Mouse (Mus musculus) large intestine, adult 2 months (tissue): ENCODE data around the gene Cttnbp2. TPM values are rescaled to one million over a fixed set of nuclear protein-coding genes. Genes with fewer than 3 reads are reported as not detected.

Source experiments
- DNase-seq: peaks from one replicate; pipeline ENCODE4 v3.0.0-alpha.2; 2012; ENCODE audit warnings: low read depth, low spot score
- WGBS: fragments of 180-500 bp; shearing (Covaris S2); methylation state at CpG from one replicate; pipeline ENCODE4 v1.1.7; 2018; 5-methylcytosine and 5-hydroxymethylcytosine counted together
- polyA plus RNA-seq: library from polyadenylated mRNA; depleted of rRNA; stranded (reverse); fragments of >200 nt; gene quantifications from 2 replicates; pipeline ENCODE4 v1.2.3, GENCODE M21; 2012

Cttnbp2 gene
- polyA plus RNA-seq, 1 experiment, result 0.47 TPM

DNA sequence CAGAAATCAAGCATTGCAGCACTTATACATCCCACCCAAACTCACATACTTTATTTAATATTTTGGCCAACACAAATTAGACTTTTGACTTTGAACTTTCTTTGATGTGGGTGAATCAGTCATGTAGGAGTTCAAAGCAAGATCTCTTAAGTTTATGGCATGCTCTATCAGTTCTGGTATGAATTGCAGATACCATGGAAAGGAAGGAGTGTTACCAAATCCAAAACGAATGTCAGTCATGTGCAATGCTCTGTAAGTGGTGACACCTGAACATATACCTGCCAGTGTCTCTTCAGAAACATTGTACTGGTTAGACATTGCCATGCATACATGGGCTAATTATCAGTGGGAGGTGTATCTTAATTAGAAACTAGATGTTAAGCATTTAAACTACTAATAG lies 154.5 kb downstream of the Cttnbp2 start:
- WGBS, result 27% methylated on average over 1 of the region's 1 CpGs
- DNase-seq, result no peak

DNA sequence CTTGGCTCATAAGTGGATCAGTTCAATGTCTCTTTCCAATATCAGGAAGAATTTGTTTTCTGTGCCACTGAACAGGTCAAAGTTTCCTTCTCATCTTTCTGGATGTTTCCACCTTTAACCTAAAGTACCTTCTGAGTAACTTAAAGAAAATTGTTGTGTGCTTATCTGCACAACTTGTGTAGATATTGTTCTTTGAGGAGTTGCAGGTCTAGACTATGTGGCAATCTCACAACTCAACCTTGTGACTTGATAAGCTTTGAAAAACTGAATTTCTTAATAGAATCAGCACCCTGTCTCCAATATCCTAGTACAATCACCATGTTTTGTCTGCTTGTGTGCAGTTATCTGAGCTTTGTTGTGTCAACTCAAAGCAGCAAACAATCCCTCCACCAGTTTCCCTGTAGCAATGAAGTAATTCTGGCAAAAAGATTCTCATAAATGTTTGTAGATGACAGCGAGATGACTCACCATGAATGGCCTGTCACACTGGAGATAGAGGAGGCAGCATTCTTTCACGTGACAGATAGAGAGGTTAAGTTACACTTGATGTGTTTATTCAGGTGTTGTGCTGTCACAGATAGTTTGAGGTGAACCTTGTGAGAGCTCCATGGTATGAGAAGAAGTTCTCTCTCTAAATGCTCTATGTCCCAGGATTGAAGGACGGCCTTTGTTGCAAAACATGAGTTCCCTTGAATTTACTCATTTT lies 165.3 kb downstream of the Cttnbp2 start:
- DNase-seq, result no peak
- WGBS, result 50% methylated on average over 3 of the region's 3 CpGs

DNA sequence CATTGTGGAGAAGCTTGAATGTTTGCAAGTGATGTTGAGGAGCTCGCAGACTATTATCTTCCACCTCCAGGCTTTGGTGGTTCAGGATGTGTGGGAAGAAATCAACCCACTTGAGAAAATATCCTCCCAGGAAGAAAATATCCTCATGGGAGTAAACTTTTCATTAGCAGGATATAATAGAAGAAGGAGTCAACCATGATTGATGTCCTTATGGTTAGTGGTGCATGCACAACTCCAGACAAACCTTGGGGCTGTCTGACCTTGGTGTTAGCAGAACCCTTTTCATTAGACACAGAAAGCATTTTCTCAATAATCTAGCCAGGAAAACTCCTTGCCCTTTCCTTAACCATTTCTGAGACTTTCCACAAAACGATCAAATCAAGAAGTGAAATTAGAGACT lies 170.4 kb downstream of the Cttnbp2 start:
- DNase-seq, result no peak
- 92% methylated on average over 2 of the region's 2 CpGs for WGBS

DNA sequence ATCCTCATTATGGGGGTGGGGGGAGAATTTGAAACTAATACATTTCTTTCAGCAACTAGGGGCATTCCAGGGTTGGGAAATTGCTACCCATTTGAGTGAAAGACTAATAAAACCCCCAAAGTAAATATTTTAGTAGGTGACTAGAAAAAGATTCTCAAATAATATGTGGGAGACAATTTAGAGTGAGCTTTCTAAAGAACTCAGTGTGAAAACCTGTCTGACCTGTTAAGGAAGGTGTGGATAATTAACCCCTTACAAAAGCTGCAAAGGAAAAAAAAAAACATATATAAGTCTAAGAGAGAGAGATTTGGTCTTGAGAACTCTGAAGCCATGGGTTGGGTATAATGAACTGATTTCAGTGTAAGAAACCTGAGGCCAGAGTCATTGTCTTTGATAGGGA lies 176.3 kb downstream of the Cttnbp2 start:
- no peak for DNase-seq

- DNase-seq, result no peak
- WGBS, result 84% methylated on average over 3 of the region's 3 CpGs
Measured at GRCm38 (mm10) chr6:18335393-18335792, 179.2 kb downstream of the Cttnbp2 start.

- 87% methylated on average over 1 of the region's 1 CpGs for WGBS
Measured at GRCm38 (mm10) chr6:18322950-18323349, 191.7 kb downstream of the Cttnbp2 start.

More at GRCm38 (mm10) chr6:18322950-18323349, 191.7 kb downstream of the Cttnbp2 start:
- no peak for DNase-seq
